Mouse (Mus musculus) CH12.LX (cell line): ENCODE results near the gene Nectin2. TPM values are rescaled to one million over a fixed set of nuclear protein-coding genes. Genes with fewer than 3 reads are reported as not detected.
A peak's percentile ranks its signal among the peaks of the same experiment; 100 is the strongest.

Experiments
- DNase-seq: peaks from one replicate; pipeline ENCODE4 v3.0.0-alpha.2; 2013; ENCODE audit errors: extremely low read depth
- H3K27ac ChIP-seq: 2 replicates; pipeline ENCODE4 v1.5.1; 2012; ENCODE audit warnings: low read depth, mild to moderate bottlenecking, control low read depth, moderate library complexity; ENCODE audit not compliant: insufficient read depth
- H3K27me3 ChIP-seq: replicated peaks from 2 replicates; pipeline ENCODE3; 2012; ENCODE audit warnings: inconsistent platforms
- H3K36me3 ChIP-seq, 2 experiments: replicated peaks in 1 of 2; 2 replicates each; pipeline versions ENCODE3 to v1.6.1; 2012; ENCODE audit warnings: inconsistent platforms in 1 of 2, low read length in 1 of 2, mild to moderate bottlenecking in 1 of 2, mixed read lengths in 1 of 2, moderate library complexity in 1 of 2; ENCODE audit not compliant: control insufficient read depth in 1 of 2, insufficient read depth in 1 of 2
- H3K4me1 ChIP-seq, 2 experiments: 2 replicates each; pipeline ENCODE4 v1.6.1; 2012; ENCODE audit warnings: inconsistent platforms in 1 of 2, moderate library complexity in 1 of 2; ENCODE audit not compliant: insufficient read depth in 2 of 2, control insufficient read depth in 1 of 2
- H3K4me2 ChIP-seq: 2 replicates; pipeline ENCODE4 v1.6.1; 2012; ENCODE audit warnings: low read depth, mild to moderate bottlenecking, control low read depth; ENCODE audit not compliant: poor library complexity, insufficient read depth, severe bottlenecking
- H3K4me3 ChIP-seq, 3 experiments: fragments of 150-350 bp in 1 of 3; sonication (generic) in 1 of 3; replicated peaks in 1 of 3; 2 replicates each; pipeline versions ENCODE3 to v1.5.1; 2011 to 2012; ENCODE audit warnings: low read depth in 2 of 3, low read length in 2 of 3, mild to moderate bottlenecking in 2 of 3, moderate library complexity in 2 of 3, control low read depth in 1 of 3, improper control_type of control experiment in 1 of 3, inconsistent platforms in 1 of 3, mixed read lengths in 1 of 3; ENCODE audit not compliant: poor library complexity in 1 of 3
- H3K79me2 ChIP-seq: replicated peaks from 2 replicates; pipeline ENCODE4 v1.6.1; 2012; ENCODE audit warnings: mild to moderate bottlenecking, moderate library complexity; ENCODE audit not compliant: control insufficient read depth, poor library complexity, insufficient read depth, severe bottlenecking; ENCODE audit errors: extremely low read depth
- H3K9ac ChIP-seq: 2 replicates; pipeline ENCODE4 v1.6.1; 2012; ENCODE audit warnings: low read depth, mild to moderate bottlenecking, control low read depth, moderate library complexity; ENCODE audit not compliant: insufficient read depth
- H3K9me3 ChIP-seq: replicated peaks from 2 replicates; pipeline ENCODE3; 2012; ENCODE audit warnings: low read length, inconsistent platforms, mixed read lengths
- BHLHE40 ChIP-seq: IDR thresholded peaks from 2 replicates; pipeline ENCODE4 v1.6.1; 2011; ENCODE audit warnings: mild to moderate bottlenecking, low read depth, low read length, improper control_type of control experiment
- CHD1 ChIP-seq: IDR thresholded peaks from 2 replicates; pipeline ENCODE4 v1.6.1; 2012; ENCODE audit warnings: low read depth, low read length, improper control_type of control experiment, inconsistent platforms
- CHD2 ChIP-seq: IDR thresholded peaks from 2 replicates; pipeline ENCODE4 v1.6.1; 2011; ENCODE audit warnings: low read length, improper control_type of control experiment
- CTCF ChIP-seq, 2 experiments: IDR thresholded peaks in 1 of 2; conservative IDR thresholded peaks in 1 of 2; 2 replicates each; pipeline ENCODE4 v1.5.1; 2011 to 2012; ENCODE audit warnings: low read depth in 2 of 2, low read length in 2 of 2, improper control_type of control experiment in 1 of 2, inconsistent platforms in 1 of 2, mild to moderate bottlenecking in 1 of 2, moderate library complexity in 1 of 2
- E2F4 ChIP-seq: IDR thresholded peaks from 2 replicates; pipeline ENCODE4 v1.6.1; 2011; ENCODE audit warnings: low read depth, low read length, improper control_type of control experiment; ENCODE audit not compliant: insufficient replicate concordance
- EP300 ChIP-seq: IDR thresholded peaks from 2 replicates; pipeline ENCODE4 v1.6.1; 2011; ENCODE audit warnings: low read length, improper control_type of control experiment
- GABPA ChIP-seq: IDR thresholded peaks from 2 replicates; pipeline ENCODE4 v1.6.1; 2012; ENCODE audit warnings: low read depth, low read length, improper control_type of control experiment, inconsistent platforms; ENCODE audit not compliant: insufficient replicate concordance
- HCFC1 ChIP-seq: IDR thresholded peaks from 2 replicates; pipeline ENCODE4 v1.6.1; 2012; ENCODE audit warnings: low read depth, mild to moderate bottlenecking, inconsistent platforms, low read length, improper control_type of control experiment
- IRF4 ChIP-seq: IDR thresholded peaks from 2 replicates; pipeline ENCODE4 v1.6.1; 2014; ENCODE audit warnings: low read depth, mild to moderate bottlenecking, inconsistent platforms, low read length, improper control_type of control experiment
- JUN ChIP-seq: IDR thresholded peaks from 2 replicates; pipeline ENCODE4 v1.6.1; 2011; ENCODE audit warnings: low read depth, mild to moderate bottlenecking, low read length, improper control_type of control experiment, moderate library complexity; ENCODE audit not compliant: insufficient read depth
- JUND ChIP-seq: conservative IDR thresholded peaks from 2 replicates; pipeline ENCODE4 v1.6.1; 2011; ENCODE audit warnings: low read depth, low read length, improper control_type of control experiment
- KAT2A ChIP-seq: IDR thresholded peaks from 2 replicates; pipeline ENCODE4 v1.6.1; 2012; ENCODE audit warnings: low read length, improper control_type of control experiment, inconsistent platforms; ENCODE audit not compliant: insufficient replicate concordance
- MAX ChIP-seq: IDR thresholded peaks from 2 replicates; pipeline ENCODE4 v1.6.1; 2011; ENCODE audit warnings: low read length, improper control_type of control experiment
- MAZ ChIP-seq: IDR thresholded peaks from 2 replicates; pipeline ENCODE4 v1.6.1; 2012; ENCODE audit warnings: low read depth, mild to moderate bottlenecking, inconsistent platforms, low read length, improper control_type of control experiment, moderate library complexity
- NELFE ChIP-seq: IDR thresholded peaks from 2 replicates; pipeline ENCODE4 v1.6.1; 2011; ENCODE audit warnings: low read depth, low read length, improper control_type of control experiment
- NRF1 ChIP-seq: IDR thresholded peaks from 2 replicates; pipeline ENCODE4 v1.6.1; 2014; ENCODE audit warnings: low read depth, mild to moderate bottlenecking, inconsistent platforms, low read length, improper control_type of control experiment, moderate library complexity
- POLR2A ChIP-seq: IDR thresholded peaks from 2 replicates; pipeline ENCODE4 v1.6.1; 2011; ENCODE audit warnings: low read depth, mild to moderate bottlenecking, improper control_type of control experiment, low read length
- POLR2AphosphoS2 ChIP-seq: IDR thresholded peaks from 2 replicates; pipeline ENCODE4 v1.6.1; 2011; ENCODE audit warnings: low read depth, low read length, improper control_type of control experiment
- RAD21 ChIP-seq: IDR thresholded peaks from 2 replicates; pipeline ENCODE4 v1.6.1; 2011; ENCODE audit warnings: low read depth, mild to moderate bottlenecking, low read length, improper control_type of control experiment, moderate library complexity
- RCOR1 ChIP-seq: conservative IDR thresholded peaks from 2 replicates; pipeline ENCODE4 v1.6.1; 2012; ENCODE audit warnings: low read depth, mild to moderate bottlenecking, inconsistent platforms, low read length, improper control_type of control experiment
- SIN3A ChIP-seq: IDR thresholded peaks from 2 replicates; pipeline ENCODE4 v1.6.1; 2012; ENCODE audit warnings: low read length, improper control_type of control experiment, inconsistent platforms
- TBP ChIP-seq: conservative IDR thresholded peaks from 2 replicates; pipeline ENCODE4 v1.6.1; 2011; ENCODE audit warnings: low read depth, low read length, improper control_type of control experiment
- TCF12 ChIP-seq: IDR thresholded peaks from 2 replicates; pipeline ENCODE4 v1.6.1; 2014; ENCODE audit warnings: low read depth, mild to moderate bottlenecking, inconsistent platforms, low read length, improper control_type of control experiment
- UBTF ChIP-seq: IDR thresholded peaks from 2 replicates; pipeline ENCODE4 v1.6.1; 2012; ENCODE audit warnings: low read depth, mild to moderate bottlenecking, inconsistent platforms, low read length, improper control_type of control experiment, moderate library complexity
- USF2 ChIP-seq: conservative IDR thresholded peaks from 2 replicates; pipeline ENCODE4 v1.6.1; 2011; ENCODE audit warnings: low read depth, low read length, improper control_type of control experiment
- ZC3H11A ChIP-seq: IDR thresholded peaks from 2 replicates; pipeline ENCODE4 v1.6.1; 2012; ENCODE audit warnings: low read depth, mild to moderate bottlenecking, inconsistent platforms, low read length, improper control_type of control experiment
- ZKSCAN1 ChIP-seq: IDR thresholded peaks from 2 replicates; pipeline ENCODE4 v1.6.1; 2012; ENCODE audit warnings: low read depth, inconsistent platforms, low read length, improper control_type of control experiment, borderline replicate concordance
- ZMIZ1 ChIP-seq: IDR thresholded peaks from 2 replicates; pipeline ENCODE4 v1.6.1; 2012; ENCODE audit warnings: low read depth, mild to moderate bottlenecking, inconsistent platforms, low read length, improper control_type of control experiment
- dilution Hi-C: fragments of 300-500 bp; cut with MboI; formaldehyde crosslinking; loops from 2 replicates; pipeline ENCODE4 v1.14.3; 2020; ENCODE audit warnings: low sequenced_read_pairs; ENCODE audit not compliant: extremely low pct_unique_long_range_greater_than_20kb, extremely low pct_ligation_motif_present
- in situ Hi-C: fragments of 300-500 bp; cut with MboI; formaldehyde crosslinking; loops from 3 replicates; pipeline ENCODE4 v1.14.3; 2019; ENCODE audit warnings: low sequenced_read_pairs, low pct_ligation_motif_present, low pct_unique_long_range_greater_than_20kb, mixed read lengths
- polyA plus RNA-seq: library from polyadenylated mRNA; unstranded; fragments of >175 nt; gene quantifications from 2 replicates; pipeline ENCODE4 v1.2.1, GENCODE M21; 2012; ENCODE audit warnings: low read depth; ENCODE audit not compliant: insufficient read length
- total RNA-seq, 2 experiments: library from RNA; depleted of rRNA; stranded (reverse); fragments of 300-350 nt in 1 of 2; fragments of >200 nt in 1 of 2; gene quantifications; 2 replicates each; pipeline ENCODE4 v1.2.3; 2012 to 2014

The Nectin2 gene
- total and polyA plus RNA-seq, 3 experiments: 3.0 to 14.1 (median 6.3) TPM

DNA sequence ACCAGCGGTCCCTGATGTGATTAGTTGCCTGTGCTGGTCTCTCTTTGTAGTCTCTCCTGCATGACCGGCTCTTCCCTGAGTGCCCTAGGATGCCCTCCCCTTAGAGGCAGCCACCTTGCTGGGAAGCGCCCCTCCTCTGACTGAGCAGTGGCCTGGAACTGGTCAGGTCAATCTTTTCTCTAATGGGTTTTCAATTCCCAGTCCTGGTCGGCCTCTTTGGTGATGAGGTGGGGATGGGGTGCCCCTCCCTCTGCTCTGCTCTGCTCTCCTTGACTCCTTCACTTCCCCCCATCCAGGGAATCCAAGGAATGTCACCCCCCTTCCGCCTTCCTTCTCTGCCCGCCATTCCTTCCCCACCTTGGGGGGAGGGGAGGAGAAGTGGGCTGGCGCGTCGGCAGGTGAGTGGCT lies 20.7 kb upstream of the Nectin2 start, which contains the start of gene Bcam:
Bcam (minus strand) TSS at position 33 of the 408 bp plus-strand sequence.
- Histone ChIP-seq H3K4me1 (peaks cover 4 to 17% of the 10 kb centered on the region in 2 experiments; a peak in 3 of 4 replicates), H3K4me3 (peak within 1 kb of the TSS; percentile 43 to 55 (median 51)), H3K27me3 (peaks cover 56% of the 10 kb centered on the region), H3K9me3 (peaks cover 3% of the 10 kb centered on the region), H3K27ac (no peak within 1 kb of the TSS), H3K9ac (peak within 1 kb of the TSS; percentile 52), H3K4me2 (peak within 1 kb of the TSS; percentile 72), H3K36me3 (no peaks in the 10 kb centered on the region), H3K79me2 (no peaks in the 10 kb centered on the region)
- in situ Hi-C loops (no loop called here), dilution Hi-C loops (no loop called here)
- TF ChIP-seq POLR2AphosphoS2 (no peak), CHD2 (no peak), POLR2A (no peak), GABPA (no peak), USF2 (no peak), KAT2A (no peak), TBP (no peak), MAX (no peak), EP300 (no peak), RAD21 (no peak), JUND (no peak), IRF4 (no peak), ZMIZ1 (no peak), MAZ (no peak)
- DNase-seq: no peak

DNA sequence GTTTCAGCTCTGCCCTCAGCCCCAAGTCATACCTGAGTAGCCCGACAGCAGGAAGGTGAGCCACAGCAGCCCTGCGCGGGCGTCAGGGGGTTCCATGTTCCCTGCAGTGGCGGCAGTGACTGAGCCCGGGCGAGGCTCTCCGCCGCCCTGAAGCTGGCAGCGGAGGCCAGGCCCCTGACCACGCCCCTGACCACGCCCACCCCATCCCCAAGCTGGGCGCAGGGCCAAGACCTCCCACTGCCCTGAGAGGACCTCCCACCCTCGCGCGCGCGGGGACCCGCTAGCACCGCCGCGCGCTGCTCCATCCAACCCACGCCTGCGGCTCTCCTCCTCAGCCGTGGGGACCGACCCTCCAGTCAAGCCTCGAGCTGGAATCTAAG lies 20.1 kb upstream of the Nectin2 start:
- Histone ChIP-seq H3K4me2 (peak overlapping the region; percentile 72), H3K4me3 (peak overlapping the region; percentile 43 to 55 (median 51)), H3K9ac (peak overlapping the region; percentile 52), H3K4me1 (peaks cover 4 to 17% of the 10 kb centered on the region in 2 experiments; a peak in 3 of 4 replicates), H3K27ac (no peak overlapping the region), H3K9me3 (no peaks in the 10 kb centered on the region), H3K36me3 (no peaks in the 10 kb centered on the region), H3K79me2 (no peaks in the 10 kb centered on the region), H3K27me3 (peaks cover 56% of the 10 kb centered on the region)
- peak; percentile 49 for DNase-seq
- dilution Hi-C loops (no loop called here), in situ Hi-C loops (no loop called here)
- TF ChIP-seq CHD2 (no peak), POLR2A (peak; percentile 72), JUND (no peak), JUN (no peak), UBTF (no peak), MAX (no peak), KAT2A (no peak), ZC3H11A (no peak), ZMIZ1 (0 out of 2 replicates have a peak, but pooled peaks have one; percentile 53), NRF1 (no peak), RCOR1 (no peak), SIN3A (no peak; the same call in 1 of the 2 replicates), ZKSCAN1 (no peak), GABPA (no peak), CHD1 (no peak), HCFC1 (no peak), EP300 (no peak), BHLHE40 (no peak), CTCF (conservative IDR thresholded peaks at IDR 0.05 in 1 of 2, IDR thresholded peaks at IDR 0.05 in 1 of 2; ENCODE audit: low read depth in 2 of 2, low read length in 2 of 2) (no peak), RAD21 (no peak), TCF12 (peak; percentile 49; the same call in 1 of the 2 replicates), E2F4 (no peak), NELFE (peak; percentile 50)
